Mouse (Mus musculus) neural tube, embryonic 13.5 days (tissue): ENCODE data around the gene Rgs3. TPM values are rescaled to one million over a fixed set of nuclear protein-coding genes. Genes with fewer than 3 reads are reported as not detected.

ENCODE experiments used
- ATAC-seq: fragments of 200-750 bp; cut with Nextera tagmentation; 2 replicates; pipeline ENCODE4 v1.8.0; 2017; ENCODE audit warnings: low read depth, mild to moderate bottlenecking, moderate TSS enrichment, moderate library complexity
- H3K27ac ChIP-seq: fragments of 300-500 bp; sonication (generic); replicated peaks from 2 replicates; pipeline ENCODE4 v1.5.1; 2015; ENCODE audit warnings: moderate library complexity, mild to moderate bottlenecking, inconsistent platforms
- H3K27me3 ChIP-seq: fragments of 300-500 bp; sonication (generic); 2 replicates; pipeline ENCODE4 v1.6.1; 2015; ENCODE audit warnings: mild to moderate bottlenecking, inconsistent platforms
- H3K36me3 ChIP-seq: fragments of 300-500 bp; sonication (generic); 2 replicates; pipeline ENCODE4 v1.6.1; 2015; ENCODE audit warnings: mild to moderate bottlenecking, inconsistent platforms
- H3K4me1 ChIP-seq: fragments of 300-500 bp; sonication (generic); replicated peaks from 2 replicates; pipeline ENCODE4 v1.6.1; 2015; ENCODE audit warnings: inconsistent platforms
- H3K4me2 ChIP-seq: fragments of 300-500 bp; sonication (generic); 2 replicates; pipeline ENCODE4 v1.6.1; 2015; ENCODE audit warnings: inconsistent platforms, mild to moderate bottlenecking, moderate library complexity
- H3K4me3 ChIP-seq: fragments of 300-500 bp; sonication (generic); 2 replicates; pipeline ENCODE4 v1.5.1; 2015; ENCODE audit warnings: mild to moderate bottlenecking, inconsistent platforms
- H3K9ac ChIP-seq: fragments of 300-500 bp; sonication (generic); 2 replicates; pipeline ENCODE4 v1.6.1; 2015; ENCODE audit warnings: moderate library complexity, mild to moderate bottlenecking, inconsistent platforms
- H3K9me3 ChIP-seq: fragments of 300-500 bp; sonication (generic); 2 replicates; pipeline ENCODE4 v1.6.1; 2016; ENCODE audit warnings: inconsistent platforms
- WGBS: fragments of 180-500 bp; shearing (Covaris S2); methylation state at CpG from one replicate; pipeline ENCODE4 v1.1.7; 2015; 5-methylcytosine and 5-hydroxymethylcytosine counted together
- polyA plus RNA-seq: library from polyadenylated mRNA; unstranded; fragments of >200 nt; fragmentation: Nextera tagmentation; extraction: Ambion mirVana; gene quantifications from 2 replicates; pipeline ENCODE4 v1.2.1, GENCODE M21; 2015

Gene Rgs3
- polyA plus RNA-seq, 1 experiment from 2014 or later, result 79.0 TPM

DNA sequence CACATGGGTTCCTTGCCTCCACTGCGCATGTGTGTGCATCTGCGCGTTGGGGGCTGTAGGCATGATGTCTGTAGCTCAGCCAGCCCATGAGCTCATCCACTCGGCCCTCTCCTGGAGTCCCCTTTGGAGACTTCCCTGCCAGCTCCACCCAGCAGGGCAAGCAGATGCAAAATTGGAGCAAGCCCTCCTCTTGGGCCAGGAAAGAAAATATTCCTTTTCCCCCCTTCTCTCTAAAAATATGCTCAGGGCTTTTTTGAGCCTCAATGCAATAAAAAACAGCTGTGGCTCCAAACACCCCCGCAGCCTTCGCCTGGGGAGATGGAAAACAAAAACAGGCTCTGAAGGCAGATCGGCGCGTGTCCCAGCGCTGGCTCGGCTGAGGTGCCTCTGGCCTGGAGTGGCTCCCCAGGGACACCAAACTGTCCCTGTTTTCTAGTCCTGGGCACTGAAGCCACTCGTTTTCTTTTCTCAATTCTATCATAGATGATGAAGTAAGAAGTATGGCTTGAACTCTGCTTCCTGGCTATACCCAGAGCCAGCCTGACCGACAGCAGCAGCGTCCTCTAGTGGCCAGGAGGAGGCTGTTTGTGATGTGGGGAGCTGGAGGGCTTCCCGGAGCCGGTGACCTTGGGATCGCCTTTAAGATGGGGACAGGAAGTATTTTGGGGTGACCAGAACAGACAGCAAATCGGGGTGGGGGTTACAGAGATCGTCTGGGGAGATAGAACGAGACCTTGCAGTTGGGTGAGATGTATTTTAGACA lies 168.1 kb downstream of the Rgs3 start:
- peak; percentile 52; the same call in 1 of the 2 replicates for ATAC-seq
- H3K27me3 ChIP-seq, result no peaks in the 10 kb centered on the region
- peaks cover 14% of the 10 kb centered on the region; the same call in 1 of the 2 replicates for H3K4me1 ChIP-seq
- no peak overlapping the region for H3K4me3 ChIP-seq
- 60% methylated on average over 20 of the region's 20 CpGs for WGBS
- no peaks in the 10 kb centered on the region for H3K36me3 ChIP-seq
- no peak overlapping the region for H3K9ac ChIP-seq
- no peak overlapping the region for H3K4me2 ChIP-seq
- peaks cover 6% of the 10 kb centered on the region; the same call in 1 of the 2 replicates for H3K9me3 ChIP-seq
- peak overlapping the region; percentile 18 for H3K27ac ChIP-seq

- no peaks in the 10 kb centered on the region for H3K27me3 ChIP-seq
- peaks cover 6% of the 10 kb centered on the region; the same call in 1 of the 2 replicates for H3K9me3 ChIP-seq
- H3K4me1 ChIP-seq, result peaks cover 20% of the 10 kb centered on the region; the same call in 1 of the 2 replicates
- no peak overlapping the region for H3K27ac ChIP-seq
- ATAC-seq, result no peak
- H3K36me3 ChIP-seq, result no peaks in the 10 kb centered on the region
- no peak overlapping the region for H3K9ac ChIP-seq
- 84% methylated on average over 6 of the region's 6 CpGs for WGBS
- no peak overlapping the region for H3K4me3 ChIP-seq
- H3K4me2 ChIP-seq, result no peak overlapping the region
Measured at GRCm38 (mm10) chr4:62728471-62728870, 168.8 kb downstream of the Rgs3 start.

- Histone ChIP-seq H3K27me3 (no peaks in the 10 kb centered on the region), H3K4me2 (no peak overlapping the region), H3K9ac (no peak overlapping the region), H3K4me1 (peaks cover 20% of the 10 kb centered on the region; the same call in 1 of the 2 replicates), H3K4me3 (no peak overlapping the region), H3K36me3 (no peaks in the 10 kb centered on the region), H3K27ac (no peak overlapping the region), H3K9me3 (peaks cover 6% of the 10 kb centered on the region; the same call in 1 of the 2 replicates)
- no peak for ATAC-seq
- 82% methylated on average over 4 of the region's 4 CpGs for WGBS
Measured at GRCm38 (mm10) chr4:62729191-62729590, 169.5 kb downstream of the Rgs3 start.

- H3K36me3 ChIP-seq, result no peaks in the 10 kb centered on the region
- peaks cover 20% of the 10 kb centered on the region; the same call in 1 of the 2 replicates for H3K4me1 ChIP-seq
- no peaks in the 10 kb centered on the region for H3K27me3 ChIP-seq
- no peak overlapping the region for H3K27ac ChIP-seq
- H3K4me2 ChIP-seq, result no peak overlapping the region
- no peak overlapping the region for H3K4me3 ChIP-seq
- H3K9ac ChIP-seq, result no peak overlapping the region
- WGBS, result 80% methylated on average over 5 of the region's 5 CpGs
- peaks cover 6% of the 10 kb centered on the region; the same call in 1 of the 2 replicates for H3K9me3 ChIP-seq
- no peak for ATAC-seq
Measured at GRCm38 (mm10) chr4:62729941-62730340, 170.3 kb downstream of the Rgs3 start.

GRCm38 (mm10) chr4:62730861-62731260 lies 171.2 kb downstream of the Rgs3 start:
- 86% methylated on average over 3 of the region's 3 CpGs for WGBS

GRCm38 (mm10) chr4:62731531-62732063 lies 171.9 kb downstream of the Rgs3 start:
- Histone ChIP-seq H3K27me3 (no peaks in the 10 kb centered on the region), H3K4me3 (no peak overlapping the region), H3K36me3 (no peaks in the 10 kb centered on the region), H3K4me2 (no peak overlapping the region), H3K9me3 (no peaks in the 10 kb centered on the region), H3K4me1 (peaks cover 35% of the 10 kb centered on the region), H3K27ac (no peak overlapping the region), H3K9ac (no peak overlapping the region)
- no peak for ATAC-seq
- 88% methylated on average over 6 of the region's 6 CpGs for WGBS

More at GRCm38 (mm10) chr4:62730861-62731260, 171.2 kb downstream of the Rgs3 start:
- H3K4me3 ChIP-seq, result no peak overlapping the region
- H3K36me3 ChIP-seq, result no peaks in the 10 kb centered on the region
- no peaks in the 10 kb centered on the region for H3K27me3 ChIP-seq
- peaks cover 29% of the 10 kb centered on the region for H3K4me1 ChIP-seq
- no peaks in the 10 kb centered on the region for H3K9me3 ChIP-seq
- no peak overlapping the region for H3K27ac ChIP-seq
- no peak overlapping the region for H3K9ac ChIP-seq
- ATAC-seq, result no peak
- H3K4me2 ChIP-seq, result no peak overlapping the region

GRCm38 (mm10) chr4:62732096-62732495 lies 172.4 kb downstream of the Rgs3 start:
- no peak for ATAC-seq

DNA sequence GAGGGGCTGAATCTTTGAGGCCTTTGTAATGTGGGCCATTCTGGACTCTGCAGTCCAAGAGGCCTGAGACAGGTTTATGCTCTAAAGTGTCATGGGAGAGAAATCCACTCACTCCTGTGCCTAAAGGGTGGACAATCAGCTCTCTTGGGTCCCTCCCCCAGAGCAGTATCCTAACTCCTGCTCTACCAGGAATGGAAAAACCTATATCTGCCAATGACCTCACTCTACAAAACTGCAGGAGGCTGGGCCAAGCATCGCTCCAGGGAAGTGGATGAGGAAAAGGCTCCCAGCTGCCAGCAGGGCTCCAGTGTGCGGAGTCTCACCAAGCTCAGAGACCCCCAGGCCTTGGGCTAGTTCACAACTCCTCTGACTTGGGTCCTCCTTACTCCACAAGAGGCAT lies 173.2 kb downstream of the Rgs3 start:
- no peak overlapping the region for H3K9ac ChIP-seq
- H3K27me3 ChIP-seq, result no peaks in the 10 kb centered on the region
- 64% methylated on average over 2 of the region's 2 CpGs for WGBS
- no peak overlapping the region for H3K4me2 ChIP-seq
- no peak overlapping the region for H3K4me3 ChIP-seq
- no peak for ATAC-seq
- H3K36me3 ChIP-seq, result no peaks in the 10 kb centered on the region
- H3K4me1 ChIP-seq, result peaks cover 29% of the 10 kb centered on the region
- 0 out of 2 replicates have a peak overlapping the region, but pooled peaks have one; percentile 33 for H3K27ac ChIP-seq
- no peaks in the 10 kb centered on the region for H3K9me3 ChIP-seq

More at GRCm38 (mm10) chr4:62732096-62732495, 172.4 kb downstream of the Rgs3 start:
- Histone ChIP-seq H3K4me1 (peaks cover 34% of the 10 kb centered on the region), H3K4me3 (no peak overlapping the region), H3K9ac (no peak overlapping the region), H3K27ac (no peak overlapping the region), H3K36me3 (no peaks in the 10 kb centered on the region), H3K9me3 (no peaks in the 10 kb centered on the region), H3K27me3 (no peaks in the 10 kb centered on the region), H3K4me2 (no peak overlapping the region)
- WGBS, result 76% methylated on average over 7 of the region's 7 CpGs

DNA sequence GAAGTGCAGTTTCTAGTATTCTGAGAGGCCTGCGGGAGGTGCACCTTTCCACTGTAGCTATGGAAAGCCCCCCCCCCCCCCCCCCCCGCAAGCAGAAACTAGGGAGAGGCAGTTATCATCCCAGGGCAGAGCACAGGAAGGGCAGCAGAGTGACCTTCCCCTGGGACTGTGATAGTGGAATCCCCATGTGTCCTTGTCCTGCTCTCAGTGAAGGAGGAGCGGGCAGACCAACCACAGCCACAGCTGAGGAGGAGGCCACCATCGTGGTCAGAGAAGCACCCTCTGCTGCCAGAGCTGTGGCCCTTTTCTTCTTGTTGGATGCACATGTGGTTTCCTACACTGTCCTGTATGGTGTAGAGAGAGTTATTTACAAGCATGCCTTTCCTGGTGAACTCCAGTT lies 174.3 kb downstream of the Rgs3 start:
- peaks cover 33% of the 10 kb centered on the region for H3K4me1 ChIP-seq
- H3K9me3 ChIP-seq, result no peaks in the 10 kb centered on the region
- whole genome bisulfite sequencing, result 86% methylated on average over 3 of the region's 4 CpGs
- no peak overlapping the region for H3K9ac ChIP-seq
- no peak overlapping the region for H3K4me2 ChIP-seq
- no peaks in the 10 kb centered on the region for H3K36me3 ChIP-seq
- no peak overlapping the region for H3K27ac ChIP-seq
- no peak for ATAC-seq
- no peak overlapping the region for H3K4me3 ChIP-seq
- no peaks in the 10 kb centered on the region for H3K27me3 ChIP-seq

GRCm38 (mm10) chr4:62735291-62735690 lies 175.6 kb downstream of the Rgs3 start:
- Histone ChIP-seq H3K27me3 (no peaks in the 10 kb centered on the region), H3K36me3 (no peaks in the 10 kb centered on the region), H3K4me3 (no peak overlapping the region), H3K27ac (peak overlapping the region; percentile 62; the same call in 1 of the 2 replicates), H3K9ac (no peak overlapping the region), H3K4me1 (peaks cover 33% of the 10 kb centered on the region), H3K9me3 (no peaks in the 10 kb centered on the region), H3K4me2 (no peak overlapping the region)
- ATAC-seq, result 0 out of 2 replicates have a peak, but pooled peaks have one; percentile 4
- WGBS, result 64% methylated on average over 8 of the region's 8 CpGs

GRCm38 (mm10) chr4:62735878-62736277 lies 176.2 kb downstream of the Rgs3 start:
- no peak overlapping the region for H3K4me2 ChIP-seq
- ATAC-seq, result no peak
- H3K9ac ChIP-seq, result no peak overlapping the region
- peak overlapping the region; percentile 62 for H3K27ac ChIP-seq
- H3K36me3 ChIP-seq, result no peaks in the 10 kb centered on the region
- no peak overlapping the region for H3K4me3 ChIP-seq
- 55% methylated on average over 9 of the region's 9 CpGs for WGBS
- no peaks in the 10 kb centered on the region for H3K27me3 ChIP-seq
- no peaks in the 10 kb centered on the region for H3K9me3 ChIP-seq
- peaks cover 33% of the 10 kb centered on the region for H3K4me1 ChIP-seq

DNA sequence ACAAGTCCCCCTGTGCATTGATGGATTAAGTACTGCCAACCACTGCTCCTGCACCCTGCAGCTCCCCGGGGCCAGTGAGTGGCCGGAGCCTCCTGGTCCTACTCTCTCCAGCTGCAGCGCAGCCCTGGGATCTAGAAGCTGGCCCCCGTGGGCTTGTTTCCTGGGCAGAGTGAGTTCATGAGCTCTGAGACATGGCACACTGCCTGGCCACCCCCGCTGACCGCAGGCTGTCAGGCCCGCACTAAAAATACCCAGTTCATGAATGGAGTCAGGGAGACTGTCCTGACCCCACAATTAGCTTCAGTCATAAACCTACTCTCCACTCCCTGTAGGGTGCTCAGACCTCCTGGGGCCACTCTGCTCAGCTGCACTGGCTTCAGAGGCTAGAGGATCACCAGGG lies 176.8 kb downstream of the Rgs3 start:
- H3K4me3 ChIP-seq, result no peak overlapping the region
- H3K9ac ChIP-seq, result 0 out of 2 replicates have a peak overlapping the region, but pooled peaks have one; percentile 3
- no peaks in the 10 kb centered on the region for H3K9me3 ChIP-seq
- peaks cover 38% of the 10 kb centered on the region for H3K4me1 ChIP-seq
- 29% methylated on average over 7 of the region's 7 CpGs for WGBS
- H3K27ac ChIP-seq, result peak overlapping the region; percentile 62; the same call in 1 of the 2 replicates
- ATAC-seq, result no peak
- no peak overlapping the region for H3K4me2 ChIP-seq
- no peaks in the 10 kb centered on the region for H3K27me3 ChIP-seq
- H3K36me3 ChIP-seq, result no peaks in the 10 kb centered on the region
